Mouse (Mus musculus): Measurements from ENCODE around the gene Cnot3.

DNA sequence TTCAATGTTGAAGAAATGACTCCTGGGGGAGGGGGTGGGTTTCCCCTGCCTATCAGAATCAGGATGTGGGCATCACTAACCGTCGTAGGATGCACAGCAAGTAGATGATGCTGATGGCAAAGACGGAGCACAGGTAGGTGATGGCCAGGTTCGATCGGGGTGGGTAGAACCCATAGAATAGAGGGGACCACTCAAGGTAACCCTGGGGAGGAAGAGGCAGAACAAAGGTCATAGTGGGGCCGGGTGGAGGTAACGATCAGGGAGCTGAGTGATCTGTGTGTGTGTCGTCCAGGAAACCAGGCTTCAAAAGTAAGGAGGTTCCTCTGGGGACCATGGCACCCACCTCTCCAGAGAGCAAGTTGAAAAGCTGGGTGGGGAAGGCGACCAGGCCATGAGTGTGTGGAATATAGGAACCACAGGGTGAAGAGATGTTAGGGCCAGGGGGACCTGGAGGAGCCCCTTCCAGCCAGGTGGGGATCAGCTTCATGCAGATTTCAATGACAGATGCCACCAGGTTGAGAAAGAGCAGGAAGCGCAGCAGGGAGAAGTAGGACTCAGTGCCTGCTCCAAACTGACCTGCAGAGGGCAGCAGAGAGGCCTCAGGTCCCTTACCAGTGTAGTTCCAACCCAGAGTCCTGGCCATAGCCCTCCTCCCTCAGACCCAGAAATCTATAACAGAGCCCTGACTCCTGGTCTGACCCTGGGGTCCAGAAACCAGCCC is 29.6 kb downstream of the Cnot3 start:
- TF ChIP-seq EP300 (optimal IDR thresholded peaks at IDR 0.05): no peak
- peak; percentile 91 for TF ChIP-seq CTCF (IDR thresholded peaks at IDR 0.05; ENCODE audit: low read depth)
